ENCODE assay signal across 13 mouse cellular contexts in genomic region chr1:118649933-118650770, GRCm38 (mm10). TPM values are rescaled to one million over a fixed set of nuclear protein-coding genes. Genes with fewer than 3 reads are reported as not detected.
DNase-seq lines count a peak whose midpoint lies in the region; ATAC-seq lines count a peak whose summit lies in the region.
"Had no signal": no experiment of that assay in that cellular context is flagged by ENCODE, and none has a peak within 500 bp of the region (broad histone marks: within the 10 kb centered on the region; RNA-seq: fewer than 3 reads in every experiment).

No protein-coding gene starts in this region.

- no peak overlapping the region for H3K27ac ChIP-seq in forebrain, embryonic 14.5 days (ENCODE audit: low read depth, low read length)
- no peak overlapping the region for H3K27ac ChIP-seq in forebrain, embryonic 12.5 days
- peak overlapping the region; percentile 83 for H3K27ac ChIP-seq in stomach, embryonic 16.5 days (ENCODE audit: low read length)
- H3K27ac ChIP-seq: limb, embryonic 12.5 days had no signal

- no peak overlapping the region for H3K4me2 ChIP-seq in forebrain, embryonic 14.5 days (ENCODE audit: low read length)
- H3K4me2 ChIP-seq in forebrain, embryonic 12.5 days = no peak overlapping the region
- peak overlapping the region; percentile 31; the same call in 1 of the 2 replicates for H3K4me2 ChIP-seq in stomach, embryonic 16.5 days (ENCODE audit: low read depth, low read length)
- H3K4me2 ChIP-seq: limb, embryonic 12.5 days had no signal

- WGBS in forebrain, embryonic 14.5 days = 65% methylated on average over 9 of the region's 9 CpGs
- 68% methylated on average over 9 of the region's 9 CpGs for WGBS in forebrain, embryonic 12.5 days
- WGBS in stomach, embryonic 16.5 days = 40% methylated on average over 9 of the region's 9 CpGs

- 0 out of 2 replicates have a peak, but pooled peaks have one; percentile 2 for ATAC-seq in forebrain, embryonic 14.5 days
- no peak for ATAC-seq in forebrain, embryonic 12.5 days (ENCODE audit: low FRiP score)
- peak; percentile 77; the same call in 1 of the 2 replicates for ATAC-seq in stomach, embryonic 16.5 days (ENCODE audit: insufficient read depth, low FRiP score)
- no peak for ATAC-seq in erythroid progenitor cell, adult 5-6 weeks (replicated peaks; ENCODE audit: low FRiP score, poor library complexity, severe bottlenecking)

- no peak overlapping the region for H3K4me3 ChIP-seq in forebrain, embryonic 14.5 days (ENCODE audit: low read depth, low read length)
- no peak overlapping the region for H3K4me3 ChIP-seq in forebrain, embryonic 12.5 days (replicated peaks)
- no peak overlapping the region for H3K4me3 ChIP-seq in stomach, embryonic 16.5 days (replicated peaks; ENCODE audit: low read length)
- H3K4me3 ChIP-seq: limb, embryonic 12.5 days had no signal

- no peak for DNase-seq in forebrain, embryonic 14.5 days (ENCODE audit: low spot score)
- DNase-seq in ovary, postnatal 36 days (ENCODE audit: low spot score) = peak; percentile 6
- DNase-seq in ovary, adult 18-20 months (ENCODE audit: low spot score) = no peak
- peak; percentile 62 to 68 for DNase-seq in kidney, postnatal 25 days
- DNase-seq in right cerebral cortex, postnatal 36 days (ENCODE audit: low spot score in 2 of 2) = no peak
- DNase-seq: adrenal gland, postnatal 25 days; B cell, adult 2 months; embryo, embryonic 11 days; thymus, adult 18-20 months had no signal

- H3K4me1 ChIP-seq in forebrain, embryonic 14.5 days (ENCODE audit: control insufficient read depth, insufficient read depth, low read length) = no peaks in the 10 kb centered on the region; the same call in 1 of the 2 replicates
- peaks cover 12% of the 10 kb centered on the region; the same call in 1 of the 2 replicates for H3K4me1 ChIP-seq in forebrain, embryonic 12.5 days
- peaks cover 13% of the 10 kb centered on the region for H3K4me1 ChIP-seq in stomach, embryonic 16.5 days (ENCODE audit: control insufficient read depth, insufficient read depth, low read length)
- H3K4me1 ChIP-seq: limb, embryonic 12.5 days had no signal

- no peaks in the 10 kb centered on the region for H3K36me3 ChIP-seq in forebrain, embryonic 14.5 days (ENCODE audit: control insufficient read depth, insufficient read depth, low read length)
- no peaks in the 10 kb centered on the region for H3K36me3 ChIP-seq in forebrain, embryonic 12.5 days (replicated peaks)
- H3K36me3 ChIP-seq in stomach, embryonic 16.5 days (ENCODE audit: control insufficient read depth, insufficient read depth, low read length) = no peaks in the 10 kb centered on the region
- H3K36me3 ChIP-seq: limb, embryonic 12.5 days had no signal

- H3K27me3 ChIP-seq in forebrain, embryonic 14.5 days (replicated peaks; ENCODE audit: control insufficient read depth, insufficient read depth, low read length) = no peaks in the 10 kb centered on the region
- no peaks in the 10 kb centered on the region for H3K27me3 ChIP-seq in forebrain, embryonic 12.5 days
- no peaks in the 10 kb centered on the region for H3K27me3 ChIP-seq in stomach, embryonic 16.5 days (ENCODE audit: control insufficient read depth, insufficient read depth, low read length)
- H3K27me3 ChIP-seq: limb, embryonic 12.5 days had no signal

- H3K9ac ChIP-seq in forebrain, embryonic 14.5 days (ENCODE audit: low read length) = no peak overlapping the region
- no peak overlapping the region for H3K9ac ChIP-seq in forebrain, embryonic 12.5 days
- H3K9ac ChIP-seq in stomach, embryonic 16.5 days (ENCODE audit: low read length) = no peak overlapping the region
- H3K9ac ChIP-seq: limb, embryonic 12.5 days had no signal

- no peaks in the 10 kb centered on the region for H3K9me3 ChIP-seq in forebrain, embryonic 14.5 days (replicated peaks; ENCODE audit: control insufficient read depth, low read length)
- H3K9me3 ChIP-seq in forebrain, embryonic 12.5 days = no peaks in the 10 kb centered on the region
- no peaks in the 10 kb centered on the region for H3K9me3 ChIP-seq in stomach, embryonic 16.5 days (replicated peaks; ENCODE audit: control insufficient read depth, low read length)
- H3K9me3 ChIP-seq: limb, embryonic 12.5 days had no signal

RNA-seq across cellular contexts. Expression of gene Tfcp2l1, which starts 22.4 kb away (rescaled TPM):
- 0.29 and 0.80 TPM in 2 replicates for polyA plus RNA-seq in forebrain, embryonic 14.5 days (2014; fragmentation: Nextera tagmentation; extraction: Ambion mirVana)
- polyA plus RNA-seq in forebrain, embryonic 12.5 days (2016; fragmentation: Nextera tagmentation; extraction: Ambion mirVana) = 0.13 and 0.18 TPM in 2 replicates
- polyA plus RNA-seq in stomach, embryonic 16.5 days (2015; fragmentation: Nextera tagmentation; extraction: Ambion mirVana) = 2.2 and 2.8 TPM in 2 replicates
- total RNA-seq in erythroid progenitor cell, adult 5-6 weeks (2015; ENCODE audit: low replicate concordance) = not detected in 2 replicates
- not detected in 2 replicates for total RNA-seq in erythroid progenitor cell, adult 5-6 weeks (2017; ENCODE audit: low replicate concordance)

Comparison
In these comparisons a context has a peak if more than half of its experiments do, and no peak if none do; other contexts are left out.
1. ATAC-seq: peak in forebrain, embryonic 14.5 days (single experiment) and stomach, embryonic 16.5 days (single experiment); none in forebrain, embryonic 12.5 days (single experiment) and erythroid progenitor cell, adult 5-6 weeks (single experiment).
2. DNase-seq: peak in ovary, postnatal 36 days (single experiment) and kidney, postnatal 25 days (2 of 2); none in forebrain, embryonic 14.5 days (single experiment), ovary, adult 18-20 months (single experiment) and right cerebral cortex, postnatal 36 days (0 of 2).